Mouse (Mus musculus) MEL (cell line): ENCODE measurements at regions not wholly inside any gene's neighbourhood (a gene's known extent, or its start where the extent isn't known, plus 50 kb on each side); places are given as distances from the start of the nearest gene placed in this dataset.

Experiments
- DNase-seq: peaks from one replicate; pipeline ENCODE4 v3.0.0; 2011; ENCODE audit warnings: low read depth, low spot score
- H3K27ac ChIP-seq: 2 replicates; pipeline ENCODE4 v1.5.1; 2012; ENCODE audit warnings: low read depth, mild to moderate bottlenecking, control low read depth, low read length, moderate library complexity; ENCODE audit not compliant: control insufficient read depth
- H3K27me3 ChIP-seq, 2 experiments: fragments of 150-350 bp in 1 of 2; sonication (generic) in 1 of 2; 2 replicates each; pipeline ENCODE4 v1.6.1; 2012; ENCODE audit warnings: low read length in 2 of 2, mild to moderate bottlenecking in 2 of 2, improper control_type of control experiment in 1 of 2, moderate library complexity in 1 of 2; ENCODE audit not compliant: insufficient read depth in 2 of 2, control insufficient read depth in 1 of 2
- H3K36me3 ChIP-seq, 2 experiments: 2 replicates each; pipeline ENCODE4 v1.6.1; 2012 to 2014; ENCODE audit warnings: low read length in 2 of 2, improper control_type of control experiment in 1 of 2, inconsistent platforms in 1 of 2, mild to moderate bottlenecking in 1 of 2; ENCODE audit not compliant: insufficient read depth in 2 of 2, control insufficient read depth in 1 of 2
- H3K4me1 ChIP-seq, 2 experiments: fragments of 150-350 bp in 1 of 2; sonication (generic) in 1 of 2; 2 replicates each; pipeline ENCODE4 v1.6.1; 2012; ENCODE audit warnings: low read length in 2 of 2, improper control_type of control experiment in 1 of 2, mild to moderate bottlenecking in 1 of 2; ENCODE audit not compliant: insufficient read depth in 2 of 2, control insufficient read depth in 1 of 2
- H3K4me3 ChIP-seq, 2 experiments: fragments of 150-350 bp in 1 of 2; sonication (generic) in 1 of 2; 2 replicates each; pipeline ENCODE4 v1.5.1; 2012; ENCODE audit warnings: low read depth in 2 of 2, low read length in 2 of 2, mild to moderate bottlenecking in 2 of 2, moderate library complexity in 2 of 2, control low read depth in 1 of 2, improper control_type of control experiment in 1 of 2; ENCODE audit not compliant: control insufficient read depth in 1 of 2, insufficient read depth in 1 of 2
- H3K79me2 ChIP-seq: 2 replicates; pipeline ENCODE4 v1.6.1; 2012; ENCODE audit warnings: mild to moderate bottlenecking, low read length, moderate library complexity; ENCODE audit not compliant: control insufficient read depth, poor library complexity, insufficient read depth
- H3K9ac ChIP-seq: 2 replicates; pipeline ENCODE4 v1.6.1; 2012; ENCODE audit warnings: low read depth, mild to moderate bottlenecking, control low read depth, low read length, moderate library complexity; ENCODE audit not compliant: control insufficient read depth, poor library complexity, severe bottlenecking
- H3K9me3 ChIP-seq: fragments of 150-350 bp; sonication (generic); replicated peaks from 2 replicates; pipeline ENCODE4 v1.6.1; 2012; ENCODE audit warnings: mild to moderate bottlenecking, low read length, improper control_type of control experiment, moderate library complexity; ENCODE audit not compliant: insufficient read depth
- CTCF ChIP-seq, 3 experiments: IDR thresholded peaks in 2 of 3; conservative IDR thresholded peaks in 1 of 3; 2 replicates each; pipeline ENCODE4 v1.5.1; 2011 to 2012; ENCODE audit warnings: low read length in 3 of 3, low read depth in 2 of 3, mild to moderate bottlenecking in 2 of 3, improper control_type of control experiment in 1 of 3, inconsistent platforms in 1 of 3, mixed read lengths in 1 of 3, moderate library complexity in 1 of 3; ENCODE audit not compliant: control insufficient read depth in 1 of 3, insufficient read depth in 1 of 3, poor library complexity in 1 of 3, severe bottlenecking in 1 of 3
- JUND ChIP-seq: IDR thresholded peaks from 2 replicates; pipeline ENCODE4 v1.6.1; 2011; ENCODE audit warnings: low read depth, mild to moderate bottlenecking, improper control_type of control experiment, low read length
- KAT2A ChIP-seq: conservative IDR thresholded peaks from 2 replicates; pipeline ENCODE4 v1.6.1; 2012; ENCODE audit warnings: low read depth, low read length, improper control_type of control experiment, inconsistent platforms
- MAFK ChIP-seq: IDR thresholded peaks from 2 replicates; pipeline ENCODE4 v1.6.1; 2011; ENCODE audit warnings: low read depth, mild to moderate bottlenecking, low read length, improper control_type of control experiment, borderline replicate concordance
- MAX ChIP-seq: IDR thresholded peaks from 2 replicates; pipeline ENCODE4 v1.6.1; 2011; ENCODE audit warnings: low read length, improper control_type of control experiment
- MAZ ChIP-seq: IDR thresholded peaks from 2 replicates; pipeline ENCODE4 v1.6.1; 2012; ENCODE audit warnings: low read depth, mild to moderate bottlenecking, inconsistent platforms, low read length, improper control_type of control experiment
- MEF2A ChIP-seq: IDR thresholded peaks from 2 replicates; pipeline ENCODE4 v1.6.1; 2014; ENCODE audit warnings: low read depth, mild to moderate bottlenecking, inconsistent platforms, low read length, improper control_type of control experiment; ENCODE audit not compliant: poor library complexity, insufficient replicate concordance, severe bottlenecking; ENCODE audit errors: extremely low read depth
- MYC ChIP-seq: IDR thresholded peaks from 2 replicates; pipeline ENCODE4 v1.6.1; 2011; ENCODE audit warnings: low read depth, mild to moderate bottlenecking, low read length, improper control_type of control experiment, moderate library complexity
- NELFE ChIP-seq: IDR thresholded peaks from 2 replicates; pipeline ENCODE4 v1.6.1; 2011; ENCODE audit warnings: low read depth, low read length, improper control_type of control experiment
- NRF1 ChIP-seq: IDR thresholded peaks from 2 replicates; pipeline ENCODE4 v1.6.1; 2014; ENCODE audit warnings: low read depth, mild to moderate bottlenecking, inconsistent platforms, low read length, improper control_type of control experiment, moderate library complexity; ENCODE audit not compliant: poor library complexity, insufficient read depth, severe bottlenecking
- POLR2AphosphoS2 ChIP-seq: IDR thresholded peaks from 2 replicates; pipeline ENCODE4 v1.6.1; 2011; ENCODE audit warnings: low read length, improper control_type of control experiment
- POLR2AphosphoS5 ChIP-seq: IDR thresholded peaks from 2 replicates; pipeline ENCODE4 v1.6.1; 2012; ENCODE audit warnings: low read depth, borderline replicate concordance, mild to moderate bottlenecking, inconsistent platforms, low read length, moderate library complexity, mixed read lengths
- SIN3A ChIP-seq: IDR thresholded peaks from 2 replicates; pipeline ENCODE4 v1.6.1; 2012; ENCODE audit warnings: low read length, improper control_type of control experiment, inconsistent platforms
- SMC3 ChIP-seq: IDR thresholded peaks from 2 replicates; pipeline ENCODE4 v1.6.1; 2011; ENCODE audit warnings: low read depth, low read length, improper control_type of control experiment
- TBP ChIP-seq: IDR thresholded peaks from 2 replicates; pipeline ENCODE4 v1.8.0; 2011; ENCODE audit warnings: low read depth, low read length, improper control_type of control experiment
- UBTF ChIP-seq: IDR thresholded peaks from 2 replicates; pipeline ENCODE4 v1.6.1; 2012; ENCODE audit warnings: low read depth, mild to moderate bottlenecking, inconsistent platforms, low read length, improper control_type of control experiment, moderate library complexity, borderline replicate concordance; ENCODE audit not compliant: insufficient read depth
- USF1 ChIP-seq: IDR thresholded peaks from 2 replicates; pipeline ENCODE4 v1.6.1; 2014; ENCODE audit warnings: low read depth, mild to moderate bottlenecking, inconsistent platforms, low read length, improper control_type of control experiment, moderate library complexity
- ZNF384 ChIP-seq: IDR thresholded peaks from 2 replicates; pipeline ENCODE4 v1.6.1; 2012; ENCODE audit warnings: low read depth, mild to moderate bottlenecking, inconsistent platforms, low read length, improper control_type of control experiment

GRCm38 (mm10) chr17:14557214-14557613, 136.8 kb downstream of the Thbs2 start:
- H3K27me3 ChIP-seq, result no peaks in the 10 kb centered on the region
- TF ChIP-seq MYC (no peak), SIN3A (no peak), POLR2AphosphoS2 (no peak), SMC3 (no peak), ZNF384 (no peak), CTCF (IDR thresholded peaks at IDR 0.05 in 2 of 3, conservative IDR thresholded peaks at IDR 0.05 in 1 of 3; ENCODE audit: control insufficient read depth in 1 of 3, insufficient read depth in 1 of 3, low read depth in 2 of 3, low read length in 3 of 3, poor library complexity in 1 of 3, severe bottlenecking in 1 of 3) (no peak), MAFK (no peak), TBP (no peak), MAZ (no peak), JUND (no peak), KAT2A (no peak), MEF2A (no peak), NELFE (no peak), NRF1 (no peak), USF1 (no peak)
- TF ChIP-seq, all 39 proteins: peak for 0
- H3K4me1 ChIP-seq, result no peaks in the 10 kb centered on the region
- no peaks in the 10 kb centered on the region for H3K9me3 ChIP-seq
- no peak overlapping the region for H3K4me3 ChIP-seq
- H3K36me3 ChIP-seq, result no peaks in the 10 kb centered on the region
- no peak overlapping the region for H3K9ac ChIP-seq
- H3K79me2 ChIP-seq, result no peaks in the 10 kb centered on the region
- no peak overlapping the region for H3K27ac ChIP-seq
- no peak for DNase-seq

GRCm38 (mm10) chr17:14553195-14553594, 140.8 kb downstream of the Thbs2 start:
- H3K27me3 ChIP-seq, result no peaks in the 10 kb centered on the region
- no peak overlapping the region for H3K9ac ChIP-seq
- H3K4me3 ChIP-seq, result no peak overlapping the region
- no peak overlapping the region for H3K27ac ChIP-seq
- no peak for DNase-seq
- H3K79me2 ChIP-seq, result no peaks in the 10 kb centered on the region
- H3K36me3 ChIP-seq, result no peaks in the 10 kb centered on the region
- H3K9me3 ChIP-seq, result no peaks in the 10 kb centered on the region
- no peaks in the 10 kb centered on the region for H3K4me1 ChIP-seq
- no peak for TF ChIP-seq POLR2AphosphoS5
- TF ChIP-seq UBTF, result no peak
- TF ChIP-seq USF1, result no peak
- TF ChIP-seq MAX, result no peak
